Mouse (Mus musculus) E14TG2a.4 (cell line): ENCODE results near the gene Tdrd9.
A peak's percentile ranks its signal among the peaks of the same experiment; 100 is the strongest.

ENCODE experiments used
- CTCF ChIP-seq: conservative IDR thresholded peaks from 2 replicates; pipeline ENCODE4 v1.5.1; 2014; ENCODE audit warnings: low read length
- NANOG ChIP-seq: IDR thresholded peaks from 2 replicates; pipeline ENCODE4 v1.6.1; 2014; ENCODE audit warnings: borderline replicate concordance, low read length, mixed read lengths
- POU5F1 ChIP-seq: IDR thresholded peaks from 2 replicates; pipeline ENCODE4 v1.6.1; 2014; ENCODE audit warnings: low read length, borderline replicate concordance

- TF ChIP-seq CTCF (peak; percentile 25; the same call in 1 of the 2 replicates), NANOG (no peak), POU5F1 (no peak)
These were observed 4.6 kb upstream of the Tdrd9 start, which contains the start of gene Atp5mpl for GRCm38 (mm10) chr12:111966683-111967173.
